Mouse (Mus musculus) cortical plate, adult 2 months (tissue): ENCODE results near the gene Tspoap1.

Source experiments
- CTCF ChIP-seq: fragments of 200-500 bp; IDR thresholded peaks from 2 replicates; pipeline ENCODE4 v1.5.1; 2011; ENCODE audit warnings: mild to moderate bottlenecking, control low read depth, low read length; ENCODE audit not compliant: insufficient read depth; ENCODE audit errors: extremely low read depth
- POLR2A ChIP-seq: fragments of 200-500 bp; IDR thresholded peaks from 2 replicates; pipeline ENCODE4 v1.6.1; 2011; ENCODE audit warnings: mild to moderate bottlenecking, low read length, control low read depth; ENCODE audit not compliant: insufficient read depth; ENCODE audit errors: extremely low read depth

- TF ChIP-seq CTCF = no peak
- TF ChIP-seq POLR2A = no peak
Observed at GRCm38 (mm10) chr11:87744964-87745363, 15.4 kb upstream of the Tspoap1 start.
